Mouse (Mus musculus) intestine, embryonic 15.5 days (tissue): ENCODE data around the gene Itm2c. TPM values are rescaled to one million over a fixed set of nuclear protein-coding genes. Genes with fewer than 3 reads are reported as not detected.

ENCODE experiments used
- ATAC-seq: fragments of 200-750 bp; cut with Nextera tagmentation; 2 replicates; pipeline ENCODE4 v1.8.0; 2017; ENCODE audit warnings: moderate TSS enrichment, moderate library complexity
- H3K27ac ChIP-seq: fragments of 300-500 bp; sonication (generic); 2 replicates; pipeline ENCODE4 v1.5.1; 2015; ENCODE audit warnings: mild to moderate bottlenecking, inconsistent platforms
- H3K27me3 ChIP-seq: fragments of 300-500 bp; sonication (generic); replicated peaks from 2 replicates; pipeline ENCODE4 v1.6.1; 2015; ENCODE audit warnings: inconsistent platforms
- H3K36me3 ChIP-seq: fragments of 300-500 bp; sonication (generic); 2 replicates; pipeline ENCODE4 v1.6.1; 2015; ENCODE audit warnings: inconsistent platforms
- H3K4me1 ChIP-seq: fragments of 300-500 bp; sonication (generic); replicated peaks from 2 replicates; pipeline ENCODE4 v1.6.1; 2015; ENCODE audit warnings: inconsistent platforms
- H3K4me2 ChIP-seq: fragments of 300-500 bp; sonication (generic); replicated peaks from 2 replicates; pipeline ENCODE4 v1.6.1; 2015; ENCODE audit warnings: mild to moderate bottlenecking, inconsistent platforms
- H3K4me3 ChIP-seq: fragments of 300-500 bp; sonication (generic); replicated peaks from 2 replicates; pipeline ENCODE4 v1.5.1; 2015; ENCODE audit warnings: inconsistent platforms
- H3K9ac ChIP-seq: fragments of 300-500 bp; sonication (generic); 2 replicates; pipeline ENCODE4 v1.6.1; 2015; ENCODE audit warnings: inconsistent platforms
- H3K9me3 ChIP-seq: fragments of 300-500 bp; sonication (generic); 2 replicates; pipeline ENCODE4 v1.6.1; 2016; ENCODE audit warnings: inconsistent platforms
- WGBS: fragments of 180-500 bp; shearing (Covaris S2); methylation state at CpG from one replicate; pipeline ENCODE4 v1.1.7; 2015; 5-methylcytosine and 5-hydroxymethylcytosine counted together
- polyA plus RNA-seq: library from polyadenylated mRNA; unstranded; fragments of >200 nt; fragmentation: Nextera tagmentation; extraction: Ambion mirVana; gene quantifications from 2 replicates; pipeline ENCODE4 v1.2.1, GENCODE M21; 2015

Itm2c gene
- polyA plus RNA-seq, 1 experiment from 2014 or later = 135 TPM

- H3K36me3 ChIP-seq = peaks cover 23% of the 10 kb centered on the region
- H3K4me3 ChIP-seq = no peak overlapping the region
- WGBS = 43% methylated on average over 7 of the region's 7 CpGs
- H3K9ac ChIP-seq = no peak overlapping the region
- H3K4me2 ChIP-seq = no peak overlapping the region
- H3K4me1 ChIP-seq = peaks cover 44% of the 10 kb centered on the region
- 0 out of 2 replicates have a peak overlapping the region, but pooled peaks have one; percentile 7 for H3K27ac ChIP-seq
- H3K27me3 ChIP-seq = no peaks in the 10 kb centered on the region
- H3K9me3 ChIP-seq = no peaks in the 10 kb centered on the region
- peak; percentile 57 for ATAC-seq
Observed at GRCm38 (mm10) chr1:85902108-85902561, 8.1 kb downstream of the Itm2c start.

DNA sequence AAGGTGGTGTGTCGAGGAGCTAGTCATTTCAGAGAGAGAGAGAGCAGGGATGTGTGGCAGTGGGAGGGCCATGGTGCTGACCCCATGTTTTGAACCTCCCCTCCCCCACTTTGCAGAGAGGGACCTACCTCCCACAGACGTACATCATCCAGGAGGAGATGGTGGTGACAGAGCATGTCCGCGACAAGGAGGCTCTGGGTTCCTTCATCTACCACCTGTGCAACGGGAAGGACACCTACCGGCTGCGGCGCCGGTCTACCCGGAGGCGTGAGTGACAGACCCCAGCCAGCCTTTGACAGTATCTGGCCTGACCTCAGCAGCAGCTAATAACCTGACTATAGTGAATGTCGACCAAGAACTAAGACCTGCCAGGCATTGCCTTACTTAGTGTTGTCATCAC is 12.8 kb downstream of the Itm2c start:
- Histone ChIP-seq H3K27ac (no peak overlapping the region), H3K36me3 (peaks cover 32% of the 10 kb centered on the region), H3K9ac (no peak overlapping the region), H3K4me2 (no peak overlapping the region), H3K27me3 (no peaks in the 10 kb centered on the region), H3K4me1 (peaks cover 10% of the 10 kb centered on the region), H3K9me3 (no peaks in the 10 kb centered on the region), H3K4me3 (no peak overlapping the region)
- 88% methylated on average over 12 of the region's 12 CpGs for WGBS
- ATAC-seq = no peak

DNA sequence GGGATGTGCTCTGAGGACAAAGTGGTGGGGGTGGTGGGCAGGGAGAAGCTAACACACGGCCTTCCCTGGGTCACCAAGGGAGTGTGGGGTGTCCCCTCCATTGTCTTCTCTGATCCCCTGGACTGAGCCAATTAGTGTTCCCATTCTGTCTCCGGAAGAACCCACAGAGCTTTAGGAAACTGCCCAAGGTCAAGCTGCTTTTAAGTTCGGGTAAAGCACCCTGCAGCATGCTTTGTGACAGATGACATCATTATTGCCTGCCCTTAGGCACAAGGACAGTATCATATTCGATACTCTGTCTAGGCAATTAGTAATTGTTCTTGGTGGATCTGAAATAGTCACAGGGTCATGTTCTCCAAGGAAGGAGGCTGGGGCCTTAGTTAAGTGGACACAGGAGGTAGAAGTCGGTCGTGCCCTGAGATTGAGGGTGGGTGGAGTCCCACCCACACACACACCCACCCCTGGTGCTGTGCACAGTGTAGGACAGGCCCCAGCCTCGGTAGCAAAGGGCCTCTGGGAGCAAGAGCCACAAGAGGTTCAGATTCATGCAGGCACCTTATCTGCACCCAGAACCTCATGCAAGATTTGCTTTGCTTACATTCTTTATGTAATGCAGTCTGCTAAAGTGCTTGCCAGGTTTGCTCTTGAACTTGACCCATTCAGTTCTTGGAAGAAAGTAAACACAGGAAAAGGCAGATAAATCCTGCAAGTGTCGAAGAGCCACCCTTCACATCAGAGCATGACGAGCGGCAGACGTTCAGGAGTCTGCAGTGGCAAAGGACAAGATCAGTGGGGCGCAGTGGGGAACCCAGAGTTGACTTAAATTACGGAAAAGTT is 14.9 kb downstream of the Itm2c start:
- ATAC-seq = peak; percentile 42; the same call in 1 of the 2 replicates
- WGBS = 32% methylated on average over 13 of the region's 13 CpGs
- Histone ChIP-seq H3K4me2 (no peak overlapping the region), H3K4me1 (0 out of 2 replicates have a peak, but pooled peaks cover 5% of the 10 kb centered on the region), H3K4me3 (no peak overlapping the region), H3K27me3 (no peaks in the 10 kb centered on the region), H3K9ac (no peak overlapping the region), H3K27ac (no peak overlapping the region), H3K9me3 (no peaks in the 10 kb centered on the region), H3K36me3 (peaks cover 32% of the 10 kb centered on the region)

- H3K36me3 ChIP-seq = 0 out of 2 replicates have a peak, but pooled peaks cover 1% of the 10 kb centered on the region
- no peaks in the 10 kb centered on the region for H3K27me3 ChIP-seq
- 91% methylated on average over 7 of the region's 7 CpGs for WGBS
- H3K9ac ChIP-seq = no peak overlapping the region
- H3K9me3 ChIP-seq = no peaks in the 10 kb centered on the region
- no peak overlapping the region for H3K4me3 ChIP-seq
- no peak overlapping the region for H3K4me2 ChIP-seq
- H3K27ac ChIP-seq = no peak overlapping the region
- 0 out of 2 replicates have a peak, but pooled peaks cover 5% of the 10 kb centered on the region for H3K4me1 ChIP-seq
- no peak for ATAC-seq
Observed at GRCm38 (mm10) chr1:85913078-85913755, 19.1 kb downstream of the Itm2c start.

DNA sequence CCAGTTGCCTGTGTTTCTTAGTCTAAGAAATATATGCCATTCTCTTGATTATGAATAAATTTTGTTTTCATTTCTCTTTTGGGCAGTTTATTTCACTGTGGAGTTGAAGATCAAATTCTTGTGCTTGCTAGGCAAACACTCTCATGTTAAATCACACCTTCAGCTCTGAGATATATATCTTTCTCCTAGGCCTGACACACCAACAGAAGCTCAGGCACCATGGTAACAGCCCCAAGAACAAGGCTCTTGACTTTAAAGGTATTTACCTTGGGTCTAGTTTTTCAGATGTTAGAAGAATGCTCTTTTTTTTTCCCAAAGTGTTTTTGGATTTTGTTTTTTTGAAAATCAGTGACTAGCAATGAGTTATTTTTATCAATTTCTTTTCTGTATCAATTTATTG is 21.8 kb downstream of the Itm2c start:
- Histone ChIP-seq H3K9me3 (no peaks in the 10 kb centered on the region), H3K27ac (no peak overlapping the region), H3K4me1 (no peaks in the 10 kb centered on the region), H3K36me3 (no peaks in the 10 kb centered on the region), H3K9ac (no peak overlapping the region), H3K4me3 (no peak overlapping the region), H3K27me3 (no peaks in the 10 kb centered on the region), H3K4me2 (no peak overlapping the region)
- no peak for ATAC-seq

GRCm38 (mm10) chr1:85916830-85917450 is 22.9 kb downstream of the Itm2c start:
- Histone ChIP-seq H3K27me3 (no peaks in the 10 kb centered on the region), H3K9ac (no peak overlapping the region), H3K4me1 (no peaks in the 10 kb centered on the region), H3K9me3 (no peaks in the 10 kb centered on the region), H3K4me2 (no peak overlapping the region), H3K27ac (no peak overlapping the region), H3K4me3 (no peak overlapping the region), H3K36me3 (no peaks in the 10 kb centered on the region)
- no peak for ATAC-seq
- WGBS = 62% methylated on average over 4 of the region's 4 CpGs

GRCm38 (mm10) chr1:85919621-85920020 is 25.5 kb downstream of the Itm2c start:
- H3K9ac ChIP-seq = no peak overlapping the region
- peak; percentile 80 for ATAC-seq
- H3K36me3 ChIP-seq = no peaks in the 10 kb centered on the region
- H3K9me3 ChIP-seq = no peaks in the 10 kb centered on the region
- 63% methylated on average over 7 of the region's 7 CpGs for WGBS
- no peak overlapping the region for H3K4me3 ChIP-seq
- H3K27me3 ChIP-seq = no peaks in the 10 kb centered on the region
- H3K4me1 ChIP-seq = no peaks in the 10 kb centered on the region
- H3K27ac ChIP-seq = no peak overlapping the region
- no peak overlapping the region for H3K4me2 ChIP-seq

DNA sequence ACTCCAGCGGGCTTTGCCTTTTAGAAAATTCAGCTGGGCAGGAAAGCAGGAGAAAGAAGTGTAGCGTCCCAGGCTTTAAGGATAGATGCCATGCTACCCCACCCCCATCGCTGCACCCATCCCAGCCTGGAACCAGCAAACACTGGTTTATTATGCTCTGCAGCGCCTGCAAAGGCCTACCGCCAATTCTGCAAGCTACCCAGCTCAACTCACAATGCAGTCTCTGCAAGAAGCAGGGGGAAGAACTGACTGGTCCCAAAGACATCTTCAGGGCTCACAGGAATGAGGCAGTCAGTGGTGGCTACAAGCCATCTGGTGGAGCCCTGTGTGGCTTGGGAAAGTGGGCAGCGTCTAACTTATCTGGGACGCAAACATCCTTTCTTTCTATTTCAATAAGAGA is 27.6 kb downstream of the Itm2c start:
- no peak for ATAC-seq
- Histone ChIP-seq H3K9me3 (no peaks in the 10 kb centered on the region), H3K36me3 (no peaks in the 10 kb centered on the region), H3K27ac (no peak overlapping the region), H3K4me1 (no peaks in the 10 kb centered on the region), H3K9ac (no peak overlapping the region), H3K27me3 (no peaks in the 10 kb centered on the region), H3K4me3 (no peak overlapping the region), H3K4me2 (no peak overlapping the region)
- 82% methylated on average over 7 of the region's 7 CpGs for WGBS

DNA sequence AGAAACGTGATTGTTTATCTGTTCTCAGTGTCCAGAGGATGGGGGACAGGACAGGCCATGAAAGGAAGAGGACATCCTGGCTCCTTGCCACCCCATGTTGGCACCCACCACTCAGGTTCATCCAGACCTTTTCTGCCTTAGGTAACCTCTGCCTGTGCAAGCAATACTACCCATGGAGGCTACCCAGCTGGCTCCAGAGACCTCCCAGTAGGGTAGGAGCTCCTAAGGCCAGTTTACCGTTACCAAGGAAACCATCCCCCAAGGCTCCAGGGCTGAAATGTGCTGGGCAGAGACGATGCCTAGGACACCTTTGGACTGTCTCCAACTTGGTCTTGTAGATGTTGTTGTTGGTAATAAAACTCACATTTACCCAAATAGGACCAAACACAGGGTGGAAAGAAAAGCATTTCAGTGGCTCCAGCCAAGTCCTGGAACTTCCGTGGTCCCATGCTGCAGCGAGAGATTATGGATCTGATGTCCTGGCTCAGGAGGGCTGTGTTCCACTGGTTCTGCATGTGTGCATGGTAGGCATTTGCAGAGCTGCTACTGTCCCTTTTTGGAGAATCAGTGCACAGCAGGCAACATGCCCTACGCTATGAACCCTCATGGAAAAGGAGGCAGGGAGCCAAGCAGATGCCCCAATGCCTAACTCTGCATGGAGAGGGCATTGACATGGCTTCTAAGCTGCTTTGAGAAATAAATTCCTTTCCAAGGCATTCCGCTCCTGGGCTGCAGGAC is 28.2 kb downstream of the Itm2c start:
- Histone ChIP-seq H3K9me3 (no peaks in the 10 kb centered on the region), H3K27me3 (no peaks in the 10 kb centered on the region), H3K4me3 (no peak overlapping the region), H3K9ac (no peak overlapping the region), H3K4me1 (no peaks in the 10 kb centered on the region), H3K4me2 (no peak overlapping the region), H3K36me3 (no peaks in the 10 kb centered on the region), H3K27ac (no peak overlapping the region)
- WGBS = 69% methylated on average over 7 of the region's 7 CpGs
- no peak for ATAC-seq

DNA sequence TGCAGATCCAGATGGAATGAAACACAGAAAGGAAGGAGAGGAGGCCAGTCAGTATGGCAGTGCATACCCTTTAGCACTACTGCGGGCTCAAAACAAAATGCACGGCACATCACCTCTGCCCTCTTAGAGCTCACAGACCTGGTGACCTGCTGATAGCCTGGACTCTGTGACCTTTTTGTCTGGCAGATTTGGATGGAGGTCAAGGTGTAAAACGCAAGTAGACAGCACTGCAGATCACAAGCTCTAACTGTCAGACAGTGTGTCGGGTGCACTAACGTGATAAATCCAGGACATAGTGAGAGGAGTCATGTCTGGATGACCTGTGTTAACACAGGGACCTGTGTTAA is 28.8 kb downstream of the Itm2c start:
- 69% methylated on average over 5 of the region's 5 CpGs for WGBS
- no peak overlapping the region for H3K4me3 ChIP-seq

GRCm38 (mm10) chr1:85925183-85925582 is 31.1 kb downstream of the Itm2c start:
- no peaks in the 10 kb centered on the region for H3K27me3 ChIP-seq
- H3K36me3 ChIP-seq = no peaks in the 10 kb centered on the region
- H3K9me3 ChIP-seq = no peaks in the 10 kb centered on the region
- ATAC-seq = no peak
- H3K4me3 ChIP-seq = no peak overlapping the region
- 70% methylated on average over 5 of the region's 5 CpGs for WGBS
- no peak overlapping the region for H3K4me2 ChIP-seq
- H3K27ac ChIP-seq = no peak overlapping the region
- H3K4me1 ChIP-seq = 0 out of 2 replicates have a peak, but pooled peaks cover 3% of the 10 kb centered on the region
- H3K9ac ChIP-seq = no peak overlapping the region

More for the DNA sequence above, 28.8 kb downstream of the Itm2c start:
- Histone ChIP-seq H3K36me3 (no peaks in the 10 kb centered on the region), H3K27ac (no peak overlapping the region), H3K4me1 (no peaks in the 10 kb centered on the region), H3K4me2 (no peak overlapping the region), H3K27me3 (no peaks in the 10 kb centered on the region), H3K9me3 (no peaks in the 10 kb centered on the region), H3K9ac (no peak overlapping the region)
- ATAC-seq = no peak
